ENCODE assay signal across 23 mouse cellular contexts in the genomic region with DNA sequence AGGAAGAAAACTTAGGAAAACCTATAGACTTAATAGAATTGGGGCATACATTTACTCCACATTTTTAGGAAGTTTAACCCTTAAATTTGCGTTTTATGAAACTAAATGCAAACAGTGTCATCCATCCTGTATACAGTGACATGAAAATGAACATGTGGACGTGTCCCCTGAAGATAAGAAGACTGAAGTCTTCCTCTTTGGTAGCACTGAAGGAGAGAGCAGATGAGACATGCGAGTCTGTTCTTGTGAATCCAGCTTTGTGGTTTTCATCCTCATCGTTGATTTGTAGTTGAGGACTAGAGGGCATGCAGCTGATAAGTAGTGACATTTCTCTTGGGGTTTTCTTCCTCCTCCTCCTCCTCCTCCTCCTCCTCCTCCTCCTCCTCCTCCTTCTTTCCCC.
"Had no signal": no experiment of that assay in that cellular context is flagged by ENCODE, and none has a peak within 500 bp of the region (broad histone marks: within the 10 kb centered on the region; RNA-seq: fewer than 3 reads in every experiment).

No protein-coding gene starts in this region.

- H3K4me3 ChIP-seq: heart, adult 2 months; heart, embryonic 10.5 days; heart, embryonic 12.5 days; hindbrain, embryonic 10.5 days; hindbrain, embryonic 12.5 days; intestine, embryonic 15.5 days; kidney, embryonic 15.5 days; left cerebral cortex, adult 2 months; limb, embryonic 10.5 days; limb, embryonic 12.5 days had no signal

- H3K4me2 ChIP-seq: heart, embryonic 12.5 days; hindbrain, embryonic 12.5 days; hindbrain, embryonic 14.5 days; intestine, embryonic 15.5 days; kidney, embryonic 15.5 days; limb, embryonic 12.5 days; liver, embryonic 11.5 days had no signal

- H3K4me1 ChIP-seq: hindbrain, embryonic 10.5 days; intestine, embryonic 15.5 days; kidney, embryonic 15.5 days; limb, embryonic 10.5 days; limb, embryonic 12.5 days had no signal

- DNase-seq: gastrocnemius, postnatal 14 days; gastrocnemius, postnatal 36 days; heart, adult 2 months; heart, postnatal 10 days; kidney, adult 9 months; kidney, postnatal 14 days; kidney, postnatal 36 days; layer of hippocampus, adult 9-11 months; liver had no signal

- H3K9ac ChIP-seq: heart, embryonic 12.5 days; hindbrain, embryonic 12.5 days; hindbrain, embryonic 14.5 days; intestine, embryonic 15.5 days; kidney, embryonic 15.5 days; limb, embryonic 12.5 days had no signal

- H3K27ac ChIP-seq: heart, adult 2 months; heart, embryonic 10.5 days; hindbrain, embryonic 10.5 days; hindbrain, embryonic 12.5 days; hindbrain, embryonic 14.5 days; intestine, embryonic 15.5 days; kidney, embryonic 15.5 days; kidney, postnatal 0 days; left cerebral cortex, adult 2 months; limb, embryonic 10.5 days; limb, embryonic 12.5 days had no signal

- H3K9me3 ChIP-seq: heart, embryonic 10.5 days; heart, embryonic 12.5 days; hindbrain, embryonic 10.5 days; hindbrain, embryonic 12.5 days; intestine, embryonic 15.5 days; kidney, embryonic 15.5 days; limb, embryonic 10.5 days; limb, embryonic 12.5 days had no signal

- H3K27me3 ChIP-seq: heart, embryonic 12.5 days; hindbrain, embryonic 12.5 days; intestine, embryonic 15.5 days; kidney, embryonic 15.5 days; limb, embryonic 12.5 days had no signal

- ATAC-seq: hindbrain, embryonic 16.5 days; intestine, embryonic 15.5 days; intestine, postnatal 0 days had no signal
